In genomic region chr19:46984726-46985622, GRCm38 (mm10) we compare ENCODE assay signal across 14 mouse cellular contexts. TPM values are rescaled to one million over a fixed set of nuclear protein-coding genes. Genes with fewer than 3 reads are reported as not detected.
DNase-seq lines count a peak whose midpoint lies in the region; ATAC-seq lines count a peak whose summit lies in the region.
"Had no signal": no experiment of that assay in that cellular context is flagged by ENCODE, and none has a peak within 500 bp of the region (broad histone marks: within the 10 kb centered on the region; RNA-seq: fewer than 3 reads in every experiment).

No protein-coding gene starts in this region.

- no peak for DNase-seq in forebrain, embryonic 10.5 days (ENCODE audit: extremely low spot score, low spot score)
- peak; percentile 72 to 79 for DNase-seq in lung, adult 18-20 months
- peak; percentile 56 to 69 for DNase-seq in natural killer cell, adult 2 months (ENCODE audit: low spot score in 2 of 2)
- no peak for DNase-seq in heart, postnatal 25 days (ENCODE audit: low spot score)
- no peak for DNase-seq in frontal cortex, postnatal 10 days (ENCODE audit: low spot score in 2 of 2)
- DNase-seq in ovary, postnatal 36 days (ENCODE audit: low spot score): no peak
- DNase-seq: adrenal gland, adult 2 months; heart, adult 18-20 months; layer of hippocampus, postnatal 36 days had no signal

- no peaks in the 10 kb centered on the region for H3K9me3 ChIP-seq in forebrain, embryonic 10.5 days
- no peaks in the 10 kb centered on the region for H3K9me3 ChIP-seq in forebrain, embryonic 12.5 days
- no peaks in the 10 kb centered on the region for H3K9me3 ChIP-seq in erythroblast, embryonic 14.5 days (ENCODE audit: control insufficient read depth, low read length)
- H3K9me3 ChIP-seq: kidney, embryonic 15.5 days had no signal

- peak overlapping the region; percentile 25; the same call in 1 of the 2 replicates for H3K27ac ChIP-seq in forebrain, embryonic 10.5 days
- H3K27ac ChIP-seq in forebrain, embryonic 12.5 days: no peak overlapping the region
- H3K27ac ChIP-seq: hindbrain, embryonic 14.5 days had no signal

- no peak overlapping the region for H3K4me2 ChIP-seq in forebrain, embryonic 12.5 days
- H3K4me2 ChIP-seq: hindbrain, embryonic 14.5 days had no signal

- 87% methylated on average over 13 of the region's 13 CpGs for WGBS in forebrain, embryonic 10.5 days
- 89% methylated on average over 13 of the region's 13 CpGs for WGBS in forebrain, embryonic 12.5 days

- H3K27me3 ChIP-seq in forebrain, embryonic 10.5 days (ENCODE audit: poor library complexity, severe bottlenecking): no peaks in the 10 kb centered on the region
- H3K27me3 ChIP-seq in forebrain, embryonic 12.5 days: no peaks in the 10 kb centered on the region
- H3K27me3 ChIP-seq in erythroblast, embryonic 14.5 days (ENCODE audit: control insufficient read depth): no peaks in the 10 kb centered on the region
- H3K27me3 ChIP-seq: kidney, embryonic 15.5 days had no signal

- H3K4me3 ChIP-seq in forebrain, embryonic 10.5 days: no peak overlapping the region
- H3K4me3 ChIP-seq in forebrain, embryonic 12.5 days (replicated peaks): no peak overlapping the region
- H3K4me3 ChIP-seq in erythroblast, embryonic 14.5 days (replicated peaks): peak overlapping the region; percentile 54
- H3K4me3 ChIP-seq: kidney, embryonic 15.5 days had no signal

- no peaks in the 10 kb centered on the region for H3K36me3 ChIP-seq in forebrain, embryonic 10.5 days (replicated peaks)
- no peaks in the 10 kb centered on the region for H3K36me3 ChIP-seq in forebrain, embryonic 12.5 days (replicated peaks)
- H3K36me3 ChIP-seq in erythroblast, embryonic 14.5 days (ENCODE audit: control insufficient read depth): peaks cover 5% of the 10 kb centered on the region; the same call in 1 of the 2 replicates
- H3K36me3 ChIP-seq: kidney, embryonic 15.5 days had no signal

- H3K4me1 ChIP-seq in forebrain, embryonic 10.5 days: peaks cover 49% of the 10 kb centered on the region
- peaks cover 14% of the 10 kb centered on the region for H3K4me1 ChIP-seq in forebrain, embryonic 12.5 days
- peaks cover 87% of the 10 kb centered on the region for H3K4me1 ChIP-seq in erythroblast, embryonic 14.5 days (ENCODE audit: control insufficient read depth)

- no peak overlapping the region for H3K9ac ChIP-seq in forebrain, embryonic 12.5 days
- H3K9ac ChIP-seq: hindbrain, embryonic 14.5 days; kidney, embryonic 15.5 days had no signal

- intact Hi-C loops in heart, postnatal 25 days (cut with DNase I): no loop called here

- no peak for ATAC-seq in forebrain, embryonic 12.5 days (ENCODE audit: low FRiP score)
- ATAC-seq: forebrain, embryonic 16.5 days had no signal

RNA-seq across cellular contexts. Expression of gene Ina, which starts 29.5 kb away (rescaled TPM):
- 9.1 and 15.8 TPM in 2 replicates for polyA plus RNA-seq in forebrain, embryonic 10.5 days (2016; fragmentation: Nextera tagmentation; extraction: Ambion mirVana)
- 204 and 215 TPM in 2 replicates for polyA plus RNA-seq in forebrain, embryonic 12.5 days (2016; fragmentation: Nextera tagmentation; extraction: Ambion mirVana)
- not detected in 2 replicates for polyA plus RNA-seq in erythroblast, embryonic 14.5 days (2012)
- total RNA-seq in heart, postnatal 25 days (2021): not detected
- total RNA-seq: heart, adult 18-20 months had no signal

RNA-seq across cellular contexts. Expression of gene Nt5c2, which starts 30.0 kb away (rescaled TPM):
- 70.5 and 71.1 TPM in 2 replicates for polyA plus RNA-seq in forebrain, embryonic 10.5 days (2016; fragmentation: Nextera tagmentation; extraction: Ambion mirVana)
- polyA plus RNA-seq in forebrain, embryonic 12.5 days (2016; fragmentation: Nextera tagmentation; extraction: Ambion mirVana): 74.0 and 76.0 TPM in 2 replicates
- polyA plus RNA-seq in erythroblast, embryonic 14.5 days (2012): 0.55 and 0.66 TPM in 2 replicates
- 10 to 100 TPM; 65.0 to 71.7 TPM for total RNA-seq in heart, postnatal 25 days (2021)

Comparison
In these comparisons a context has a peak if more than half of its experiments do, and no peak if none do; other contexts are left out.
1. DNase-seq: peak in lung, adult 18-20 months (2 of 2) and natural killer cell, adult 2 months (2 of 2); none in forebrain, embryonic 10.5 days (single experiment), heart, postnatal 25 days (single experiment), frontal cortex, postnatal 10 days (0 of 2) and ovary, postnatal 36 days (single experiment).
2. RNA of gene Ina, which starts 29.5 kb away (polyA plus RNA-seq): 204 to 215 TPM in forebrain, embryonic 12.5 days and 9.1 to 15.8 TPM in forebrain, embryonic 10.5 days; not detected in erythroblast, embryonic 14.5 days; every median in the first group is over 10 times any median in the second.
3. RNA of gene Nt5c2, which starts 30.0 kb away (polyA plus RNA-seq): 74.0 to 76.0 TPM in forebrain, embryonic 12.5 days and 70.5 to 71.1 TPM in forebrain, embryonic 10.5 days; 0.55 to 0.66 TPM in erythroblast, embryonic 14.5 days; every median in the first group is over 10 times any median in the second.